In the genomic region with DNA sequence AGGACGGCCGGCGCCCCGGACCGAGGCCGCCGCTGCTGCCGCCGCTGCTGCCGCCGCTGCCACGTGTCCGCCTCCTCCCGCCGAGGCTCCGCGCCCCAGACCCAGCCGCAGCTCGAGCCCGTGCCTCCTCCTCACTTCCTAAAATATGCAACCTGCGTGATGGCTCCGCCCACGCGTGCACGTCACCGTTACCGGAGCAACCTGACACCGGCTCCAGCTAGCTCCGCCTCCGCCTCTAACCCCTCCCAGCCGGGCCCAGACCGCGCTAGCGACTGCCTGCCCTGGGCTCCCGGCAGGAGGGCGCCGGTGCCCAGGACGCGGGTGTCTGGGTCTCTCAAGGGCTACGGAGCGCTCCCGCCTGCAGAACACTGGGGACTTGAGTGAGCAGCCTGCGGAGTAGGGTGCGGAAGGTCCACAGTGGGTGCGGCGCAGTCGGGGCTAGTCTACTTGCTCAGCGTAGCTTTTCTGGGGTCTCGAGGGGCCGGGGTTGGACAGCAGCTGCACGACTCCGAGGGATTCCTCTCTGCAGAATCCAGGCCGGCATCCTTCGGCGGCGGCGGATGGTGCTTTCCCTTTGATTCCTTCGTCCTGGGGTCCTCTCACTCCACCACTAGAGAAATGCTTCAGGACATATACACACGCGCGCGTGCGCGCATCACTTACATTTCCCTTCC, we compare ENCODE assay signal across 8 mouse cellular contexts. TPM values are rescaled to one million over a fixed set of nuclear protein-coding genes. Genes with fewer than 3 reads are reported as not detected.
DNase-seq lines count a peak whose midpoint lies in the region; ATAC-seq and TF ChIP-seq lines count a peak whose summit lies in the region.

A gene (minus strand): TSS at position 135 of the 674 bp plus-strand sequence.

- peak; percentile 96 for ATAC-seq in G1E (ENCODE audit: extremely low read depth, insufficient number of reproducible peaks, low FRiP score, poor library complexity, severe bottlenecking)
- peak; percentile 97 for ATAC-seq in forebrain, embryonic 16.5 days
- ATAC-seq in lung, embryonic 14.5 days (ENCODE audit: insufficient read depth): peak; percentile 94

- WGBS in forebrain, embryonic 16.5 days: under 1% methylated on average over 61 of the region's 64 CpGs
- WGBS in lung, embryonic 14.5 days: under 1% methylated on average over 55 of the region's 64 CpGs
- under 1% methylated on average over 64 of the region's 64 CpGs for WGBS in olfactory bulb, adult 2 months
- WGBS in thymus, adult 2 months: under 1% methylated on average over 64 of the region's 64 CpGs

- peak within 1 kb of the TSS; percentile 61 for H3K4me2 ChIP-seq in forebrain, embryonic 16.5 days (ENCODE audit: low read length)
- peak within 1 kb of the TSS; percentile 87 for H3K4me2 ChIP-seq in lung, embryonic 14.5 days

- peak; percentile 97 for TF ChIP-seq POLR2A in olfactory bulb, adult 2 months (IDR thresholded peaks at IDR 0.05; ENCODE audit: insufficient read depth, low read depth, low read length)
- TF ChIP-seq POLR2A in thymus, adult 2 months (IDR thresholded peaks at IDR 0.05; ENCODE audit: control insufficient read depth, extremely low read depth, insufficient read depth, low read length, poor library complexity): peak; percentile 99

- peak within 1 kb of the TSS; percentile 95 for H3K27ac ChIP-seq in forebrain, embryonic 16.5 days (ENCODE audit: low read length)
- H3K27ac ChIP-seq in layer of hippocampus, adult 2 months: peak within 1 kb of the TSS; percentile 100
- peak within 1 kb of the TSS; percentile 99 for H3K27ac ChIP-seq in lung, embryonic 14.5 days (ENCODE audit: low read depth)
- H3K27ac ChIP-seq in olfactory bulb, adult 2 months (ENCODE audit: insufficient read depth, low read depth, low read length): peak within 1 kb of the TSS; percentile 93
- peak within 1 kb of the TSS; percentile 90 for H3K27ac ChIP-seq in thymus, adult 2 months (ENCODE audit: control insufficient read depth, insufficient read depth, low read length)

- H3K36me3 ChIP-seq in G1E (replicated peaks): peaks cover 24% of the 10 kb centered on the region
- H3K36me3 ChIP-seq in forebrain, embryonic 16.5 days (ENCODE audit: control insufficient read depth, insufficient read depth): no peaks in the 10 kb centered on the region
- H3K36me3 ChIP-seq in lung, embryonic 14.5 days (ENCODE audit: insufficient read depth): no peaks in the 10 kb centered on the region
- H3K36me3 ChIP-seq in thymus, adult 2 months (ENCODE audit: control insufficient read depth, insufficient read depth, low read length): no peaks in the 10 kb centered on the region

- peak within 1 kb of the TSS; percentile 79 for H3K4me3 ChIP-seq in G1E (ENCODE audit: low read depth, low read length)
- H3K4me3 ChIP-seq in forebrain, embryonic 16.5 days (replicated peaks; ENCODE audit: low read length): peak within 1 kb of the TSS; percentile 88
- peak within 1 kb of the TSS; percentile 86 for H3K4me3 ChIP-seq in layer of hippocampus, adult 2 months
- H3K4me3 ChIP-seq in lung, embryonic 14.5 days (ENCODE audit: low read depth, low read length): peak within 1 kb of the TSS; percentile 94
- peak within 1 kb of the TSS; percentile 91 for H3K4me3 ChIP-seq in olfactory bulb, adult 2 months (ENCODE audit: insufficient read depth, low read depth, low read length)
- H3K4me3 ChIP-seq in thymus, adult 2 months (ENCODE audit: control insufficient read depth, insufficient read depth, low read length): peak within 1 kb of the TSS; percentile 60

- no peaks in the 10 kb centered on the region for H3K9me3 ChIP-seq in G1E (replicated peaks)
- H3K9me3 ChIP-seq in forebrain, embryonic 16.5 days (ENCODE audit: control insufficient read depth, low read length): no peaks in the 10 kb centered on the region
- no peaks in the 10 kb centered on the region for H3K9me3 ChIP-seq in lung, embryonic 14.5 days (ENCODE audit: low read depth, low read length)

- intact Hi-C loops in heart, postnatal 36 days (cut with DNase I): loop anchor here (2.0 to 10.0 kb wide), 3 partner anchors 108 to 680 kb away; a partner anchor contains a TSS

- peaks cover 28% of the 10 kb centered on the region for H3K27me3 ChIP-seq in G1E (ENCODE audit: insufficient read depth, low read length)
- H3K27me3 ChIP-seq in forebrain, embryonic 16.5 days (replicated peaks; ENCODE audit: control insufficient read depth, insufficient read depth, low read length): no peaks in the 10 kb centered on the region
- no peaks in the 10 kb centered on the region for H3K27me3 ChIP-seq in lung, embryonic 14.5 days (ENCODE audit: insufficient read depth, low read length)
- H3K27me3 ChIP-seq in thymus, adult 2 months (ENCODE audit: control insufficient read depth, insufficient read depth, low read length): no peaks in the 10 kb centered on the region

- H3K9ac ChIP-seq in forebrain, embryonic 16.5 days (replicated peaks; ENCODE audit: low read depth, low read length): peak within 1 kb of the TSS; percentile 95
- H3K9ac ChIP-seq in lung, embryonic 14.5 days: peak within 1 kb of the TSS; percentile 95

- TF ChIP-seq CTCF in G1E (IDR thresholded peaks at IDR 0.05; ENCODE audit: low read depth, low read length): no peak
- TF ChIP-seq CTCF in layer of hippocampus, adult 2 months (conservative IDR thresholded peaks at IDR 0.05): peak; percentile 11; the same call in 1 of the 2 replicates
- TF ChIP-seq CTCF in lung, embryonic 14.5 days (IDR thresholded peaks at IDR 0.05; ENCODE audit: low read depth): 0 out of 2 replicates have a peak, but pooled peaks have one; percentile 25
- no peak for TF ChIP-seq CTCF in olfactory bulb, adult 2 months (IDR thresholded peaks at IDR 0.05; ENCODE audit: insufficient read depth, low read depth, low read length)
- peak; percentile 58; the same call in 1 of the 2 replicates for TF ChIP-seq CTCF in thymus, adult 2 months (IDR thresholded peaks at IDR 0.05; ENCODE audit: borderline replicate concordance, control insufficient read depth, extremely low read depth, insufficient read depth, low read length, poor library complexity)

- peak; percentile 99 for DNase-seq in G1E (ENCODE audit: low spot score)
- DNase-seq in cerebellum, adult 18-20 months: peak; percentile 99
- DNase-seq in heart, postnatal 36 days: peak; percentile 98 to 99
- peak; percentile 98 to 100 for DNase-seq in layer of hippocampus, adult 2 months (ENCODE audit: low spot score in 2 of 2)
- DNase-seq in lung, embryonic 14.5 days: peak; percentile 99
- DNase-seq in thymus, adult 2 months: peak; percentile 99

- peaks cover 59% of the 10 kb centered on the region for H3K4me1 ChIP-seq in G1E (ENCODE audit: insufficient read depth, low read depth, low read length)
- peaks cover 47% of the 10 kb centered on the region for H3K4me1 ChIP-seq in forebrain, embryonic 16.5 days (replicated peaks; ENCODE audit: control insufficient read depth, insufficient read depth, low read length)
- peaks cover 27% of the 10 kb centered on the region for H3K4me1 ChIP-seq in lung, embryonic 14.5 days (ENCODE audit: insufficient read depth)
- peaks cover 8% of the 10 kb centered on the region for H3K4me1 ChIP-seq in olfactory bulb, adult 2 months (ENCODE audit: control insufficient read depth, insufficient read depth, low read length)
- H3K4me1 ChIP-seq in thymus, adult 2 months (replicated peaks; ENCODE audit: control insufficient read depth, insufficient read depth, low read length): peaks cover 16% of the 10 kb centered on the region

RNA-seq across cellular contexts. Expression of the gene that starts here (rescaled TPM):
- total RNA-seq in G1E (2014; fragmentation: Nextera tagmentation) (49.3 and 50.5 TPM in 2 replicates), G1E (2017) (71.8 and 76.1 TPM in 2 replicates)
- 187 and 225 TPM in 2 replicates for polyA plus RNA-seq in G1E (2012)
- 42.7 and 49.2 TPM in 2 replicates for polyA plus RNA-seq in forebrain, embryonic 16.5 days (2015; fragmentation: Nextera tagmentation; extraction: Ambion mirVana)
- 100 to 1,000 TPM; 564 to 643 TPM for total RNA-seq in heart, postnatal 36 days (2021)
- total RNA-seq in layer of hippocampus, adult 2 months (2021): 100 to 1,000 TPM; 476 to 506 TPM
- 150 and 155 TPM in 2 replicates for polyA plus RNA-seq in lung, embryonic 14.5 days (2014; fragmentation: Nextera tagmentation; extraction: Ambion mirVana)
- 138 and 333 TPM in 2 replicates for polyA plus RNA-seq in olfactory bulb, adult 2 months (2012; ENCODE audit: insufficient read depth, insufficient read length, low replicate concordance, missing spikeins)
- 273 and 288 TPM in 2 replicates for polyA plus RNA-seq in thymus, adult 2 months (2012; rRNA removed)

Comparison
In these comparisons a context has a peak if more than half of its experiments do, and no peak if none do; other contexts are left out.
1. Peak in every context shown above with its lines: DNase-seq, ATAC-seq, H3K4me3 ChIP-seq and H3K27ac ChIP-seq.
2. RNA of the gene that starts here (total RNA-seq): 564 to 643 TPM in heart, postnatal 36 days and 476 to 506 TPM in layer of hippocampus, adult 2 months; 49.3 to 76.1 TPM in G1E; every median in the first group is over 4 times any median in the second.
3. CTCF ChIP-seq: peak in layer of hippocampus, adult 2 months (single experiment), lung, embryonic 14.5 days (single experiment) and thymus, adult 2 months (single experiment); none in G1E (single experiment) and olfactory bulb, adult 2 months (single experiment).